Mouse (Mus musculus) brain, embryonic 14.5 days (tissue): Measurements from ENCODE around the gene Gm21761. TPM values are rescaled to one million over a fixed set of nuclear protein-coding genes. Genes with fewer than 3 reads are reported as not detected.

Experiments
- polyA plus RNA-seq: library from polyadenylated mRNA; depleted of rRNA; stranded (reverse); fragments of >200 nt; gene quantifications from 2 replicates; pipeline ENCODE4 v1.2.3, GENCODE M21; 2012; rRNA removed

Gene Gm21761
- polyA plus RNA-seq, 1 experiment, result not detected

Other genes with a start within 250 kb of the Gm21761 start
- gene Hmgcs1, start 238.9 kb downstream of the Gm21761 start, polyA plus RNA-seq, result 234 and 317 TPM in 2 replicates
- gene Nim1k, start 173.4 kb downstream of the Gm21761 start, polyA plus RNA-seq, result 1.1 and 1.8 TPM in 2 replicates
- 27.2 and 33.4 TPM in 2 replicates for gene Zfp131, start 138.4 kb downstream of the Gm21761 start, polyA plus RNA-seq
- 0.19 and 0.23 TPM in 2 replicates for gene AF067063, start 99.1 kb downstream of the Gm21761 start, polyA plus RNA-seq
- gene D13Ertd608e, start 93.3 kb downstream of the Gm21761 start, polyA plus RNA-seq, result not detected in 2 replicates
- gene Tcstv1, start 34.5 kb downstream of the Gm21761 start, polyA plus RNA-seq, result not detected in 2 replicates
- gene B020031M17Rik, start 21.5 kb upstream of the Gm21761 start, polyA plus RNA-seq, result not detected in 2 replicates
- gene Gm36079, start 97.7 kb upstream of the Gm21761 start, polyA plus RNA-seq, result not detected in 2 replicates
- not detected in 2 replicates for gene Gm21188, start 122.9 kb upstream of the Gm21761 start, polyA plus RNA-seq
- not detected in 2 replicates for gene Gm20767, start 211.0 kb upstream of the Gm21761 start, polyA plus RNA-seq
- gene Gm21818, start 243.2 kb upstream of the Gm21761 start, polyA plus RNA-seq, result not detected in 2 replicates